Mouse (Mus musculus) intestine, embryonic 16.5 days (tissue): ENCODE measurements around the gene Bysl. TPM values are rescaled to one million over a fixed set of nuclear protein-coding genes. Genes with fewer than 3 reads are reported as not detected.
"Not testable (repeated sequence)": the region's sequence is repeated elsewhere in the genome, so short reads cannot be mapped to it uniquely, and the experiment has no call there.

Source experiments
- ATAC-seq: fragments of 200-750 bp; cut with Nextera tagmentation; 2 replicates; pipeline ENCODE4 v1.8.0; 2017; ENCODE audit warnings: moderate TSS enrichment, moderate library complexity
- H3K27ac ChIP-seq: fragments of 300-500 bp; sonication (generic); 2 replicates; pipeline ENCODE4 v1.5.1; 2014; ENCODE audit warnings: mild to moderate bottlenecking, low read length
- H3K27me3 ChIP-seq: fragments of 300-500 bp; sonication (generic); replicated peaks from 2 replicates; pipeline ENCODE4 v1.6.1; 2014; ENCODE audit warnings: low read length, control low read depth, mixed read lengths; ENCODE audit not compliant: control insufficient read depth, insufficient read depth
- H3K36me3 ChIP-seq: fragments of 300-500 bp; sonication (generic); 2 replicates; pipeline ENCODE4 v1.6.1; 2014; ENCODE audit warnings: low read length, control low read depth; ENCODE audit not compliant: control insufficient read depth, insufficient read depth
- H3K4me1 ChIP-seq: fragments of 300-500 bp; sonication (generic); 2 replicates; pipeline ENCODE4 v1.6.1; 2014; ENCODE audit warnings: low read length, control low read depth, mixed read lengths; ENCODE audit not compliant: control insufficient read depth, insufficient read depth
- H3K4me2 ChIP-seq: fragments of 300-500 bp; sonication (generic); 2 replicates; pipeline ENCODE4 v1.6.1; 2014; ENCODE audit warnings: low read depth, low read length, control low read depth
- H3K4me3 ChIP-seq: fragments of 300-500 bp; sonication (generic); 2 replicates; pipeline ENCODE4 v1.5.1; 2014; ENCODE audit warnings: mild to moderate bottlenecking, low read length
- H3K9ac ChIP-seq: fragments of 300-500 bp; sonication (generic); 2 replicates; pipeline ENCODE4 v1.6.1; 2014; ENCODE audit warnings: low read depth, low read length
- H3K9me3 ChIP-seq: fragments of 300-500 bp; sonication (generic); 2 replicates; pipeline ENCODE4 v1.6.1; 2016; ENCODE audit warnings: low read length, control low read depth; ENCODE audit not compliant: control insufficient read depth
- WGBS: fragments of 180-500 bp; shearing (Covaris S2); extraction: QIAGEN DNeasy Blood & Tissue Kit; methylation state at CpG from one replicate; pipeline ENCODE4 v1.1.7; 2014; 5-methylcytosine and 5-hydroxymethylcytosine counted together
- polyA plus RNA-seq: library from polyadenylated mRNA; unstranded; fragments of >200 nt; fragmentation: Nextera tagmentation; extraction: Ambion mirVana; gene quantifications from 2 replicates; pipeline ENCODE4 v1.2.1, GENCODE M21; 2015

The Bysl gene
- 17.7 and 22.0 TPM in 2 replicates for polyA plus RNA-seq

- no peaks in the 10 kb centered on the region for H3K9me3 ChIP-seq
- peak; percentile 96 for ATAC-seq
- H3K36me3 ChIP-seq: 0 out of 2 replicates have a peak, but pooled peaks cover 4% of the 10 kb centered on the region
- peak within 1 kb of the TSS; percentile 75 for H3K4me2 ChIP-seq
- WGBS: under 1% methylated on average over 59 of the region's 59 CpGs
- H3K4me1 ChIP-seq: peaks cover 24% of the 10 kb centered on the region
- H3K4me3 ChIP-seq: peak within 1 kb of the TSS; percentile 79
- peak within 1 kb of the TSS; percentile 79 for H3K27ac ChIP-seq
- H3K27me3 ChIP-seq: no peaks in the 10 kb centered on the region
- H3K9ac ChIP-seq: peak within 1 kb of the TSS; percentile 79
Measured at GRCm38 (mm10) chr17:47610849-47611660, at the start of gene Bysl, which contains the start of the genes Med20 and Gm20517. Gene Bysl (minus strand): TSS chr17:47611492. Gene Med20 (plus strand): TSS chr17:47611582. Gene Gm20517 (plus strand): TSS chr17:47611589.

- WGBS: 67% methylated on average over 3 of the region's 3 CpGs
- Histone ChIP-seq H3K4me2 (no peak overlapping the region), H3K9ac (no peak overlapping the region), H3K4me3 (no peak overlapping the region), H3K4me1 (peaks cover 2% of the 10 kb centered on the region; the same call in 1 of the 2 replicates), H3K27me3 (no peaks in the 10 kb centered on the region), H3K27ac (no peak overlapping the region), H3K9me3 (no peaks in the 10 kb centered on the region), H3K36me3 (no peaks in the 10 kb centered on the region)
- no peak for ATAC-seq
Measured at GRCm38 (mm10) chr17:47658741-47659243, 47.5 kb upstream of the Bysl start.

GRCm38 (mm10) chr17:47657901-47658300, 46.6 kb upstream of the Bysl start:
- H3K36me3 ChIP-seq: no peaks in the 10 kb centered on the region
- no peak for ATAC-seq
- peaks cover 2% of the 10 kb centered on the region; the same call in 1 of the 2 replicates for H3K4me1 ChIP-seq
- no peaks in the 10 kb centered on the region for H3K27me3 ChIP-seq
- no peak overlapping the region for H3K9ac ChIP-seq
- H3K9me3 ChIP-seq: no peaks in the 10 kb centered on the region
- H3K4me3 ChIP-seq: no peak overlapping the region
- no peak overlapping the region for H3K4me2 ChIP-seq
- WGBS: 75% methylated on average over 4 of the region's 4 CpGs
- H3K27ac ChIP-seq: no peak overlapping the region

- H3K36me3 ChIP-seq: no peaks in the 10 kb centered on the region
- no peak overlapping the region for H3K27ac ChIP-seq
- no peak overlapping the region for H3K9ac ChIP-seq
- no peaks in the 10 kb centered on the region for H3K27me3 ChIP-seq
- H3K4me1 ChIP-seq: peaks cover 2% of the 10 kb centered on the region; the same call in 1 of the 2 replicates
- H3K4me3 ChIP-seq: no peak overlapping the region
- no peaks in the 10 kb centered on the region for H3K9me3 ChIP-seq
- ATAC-seq: no peak
- 77% methylated on average over 5 of the region's 5 CpGs for WGBS
- no peak overlapping the region for H3K4me2 ChIP-seq
Measured at GRCm38 (mm10) chr17:47655697-47656096, 44.4 kb upstream of the Bysl start.

- H3K4me2 ChIP-seq, H3K4me3 ChIP-seq, H3K9ac ChIP-seq, ATAC-seq, H3K9me3 ChIP-seq, H3K4me1 ChIP-seq, H3K36me3 ChIP-seq, H3K27ac ChIP-seq, H3K27me3 ChIP-seq: not testable (repeated sequence)
- 95% methylated on average over 8 of the region's 8 CpGs for WGBS
Measured at GRCm38 (mm10) chr17:47654346-47654745, 43.1 kb upstream of the Bysl start.

- Histone ChIP-seq H3K4me3 (no peak overlapping the region), H3K27ac (no peak overlapping the region), H3K9me3 (no peaks in the 10 kb centered on the region), H3K4me2 (no peak overlapping the region), H3K4me1 (peaks cover 2% of the 10 kb centered on the region; the same call in 1 of the 2 replicates), H3K36me3 (no peaks in the 10 kb centered on the region), H3K27me3 (no peaks in the 10 kb centered on the region), H3K9ac (no peak overlapping the region)
- WGBS: 85% methylated on average over 2 of the region's 2 CpGs
- ATAC-seq: no peak
Measured at GRCm38 (mm10) chr17:47651953-47652352, 40.7 kb upstream of the Bysl start.

- H3K9ac ChIP-seq: no peak overlapping the region
- H3K4me3 ChIP-seq: no peak overlapping the region
- no peaks in the 10 kb centered on the region for H3K27me3 ChIP-seq
- no peaks in the 10 kb centered on the region for H3K36me3 ChIP-seq
- 73% methylated on average over 4 of the region's 4 CpGs for WGBS
- no peak for ATAC-seq
- H3K4me2 ChIP-seq: no peak overlapping the region
- H3K4me1 ChIP-seq: no peaks in the 10 kb centered on the region
- H3K27ac ChIP-seq: no peak overlapping the region
- H3K9me3 ChIP-seq: no peaks in the 10 kb centered on the region
Measured at GRCm38 (mm10) chr17:47648966-47649365, 37.7 kb upstream of the Bysl start.

- no peak overlapping the region for H3K9ac ChIP-seq
- H3K36me3 ChIP-seq: no peaks in the 10 kb centered on the region
- H3K9me3 ChIP-seq: no peaks in the 10 kb centered on the region
- H3K27me3 ChIP-seq: no peaks in the 10 kb centered on the region
- no peak overlapping the region for H3K4me3 ChIP-seq
- ATAC-seq: no peak
- H3K4me2 ChIP-seq: no peak overlapping the region
- no peak overlapping the region for H3K27ac ChIP-seq
- H3K4me1 ChIP-seq: no peaks in the 10 kb centered on the region
- 90% methylated on average over 1 of the region's 1 CpGs for WGBS
Measured at GRCm38 (mm10) chr17:47646683-47647082, 35.4 kb upstream of the Bysl start.

- H3K27me3 ChIP-seq: no peaks in the 10 kb centered on the region
- no peaks in the 10 kb centered on the region for H3K9me3 ChIP-seq
- ATAC-seq: no peak
- no peak overlapping the region for H3K4me2 ChIP-seq
- no peak overlapping the region for H3K27ac ChIP-seq
- no peaks in the 10 kb centered on the region for H3K36me3 ChIP-seq
- H3K4me3 ChIP-seq: no peak overlapping the region
- no peaks in the 10 kb centered on the region for H3K4me1 ChIP-seq
- H3K9ac ChIP-seq: no peak overlapping the region
- WGBS: 83% methylated on average over 2 of the region's 2 CpGs
Measured at GRCm38 (mm10) chr17:47642992-47643391, 31.7 kb upstream of the Bysl start.
